Mouse (Mus musculus) bone marrow macrophage, adult 2 months (primary cell): ENCODE results near the gene Lce1d.

Experiments used
- CTCF ChIP-seq: IDR thresholded peaks from 2 replicates; pipeline ENCODE4 v1.5.1; 2012; ENCODE audit warnings: low read depth, mild to moderate bottlenecking, low read length, moderate library complexity
- POLR2A ChIP-seq: IDR thresholded peaks from 2 replicates; pipeline ENCODE4 v1.6.1; 2012; ENCODE audit warnings: mild to moderate bottlenecking, low read depth, low read length, borderline replicate concordance

- TF ChIP-seq POLR2A, result no peak
- no peak for TF ChIP-seq CTCF
Measured at GRCm38 (mm10) chr3:92691688-92692087, 4.7 kb upstream of the Lce1d start.
